11 mouse cellular contexts compared by ENCODE assay signal in genomic region chr5:29893829-29894228, GRCm38 (mm10).
A peak's percentile ranks its signal among the peaks of the same experiment; 100 is the strongest.
DNase-seq lines count a peak whose midpoint lies in the region; ATAC-seq and TF ChIP-seq lines count a peak whose summit lies in the region.
"Had no signal": no experiment of that assay in that cellular context is flagged by ENCODE, and none has a peak within 500 bp of the region (broad histone marks: within the 10 kb centered on the region; RNA-seq: fewer than 3 reads in every experiment).

No protein-coding gene starts in this region.

- H3K36me3 ChIP-seq in kidney, adult 2 months (ENCODE audit: control insufficient read depth, insufficient read depth, low read length): no peaks in the 10 kb centered on the region
- H3K36me3 ChIP-seq in hindbrain, embryonic 11.5 days (ENCODE audit: control insufficient read depth, insufficient read depth, low read length): no peaks in the 10 kb centered on the region
- H3K36me3 ChIP-seq: forebrain, embryonic 12.5 days; neural tube, embryonic 13.5 days had no signal

- H3K4me3 ChIP-seq in kidney, adult 2 months (ENCODE audit: insufficient read depth, low read depth, low read length): no peak overlapping the region
- H3K4me3 ChIP-seq in layer of hippocampus, adult 2 months: no peak overlapping the region
- no peak overlapping the region for H3K4me3 ChIP-seq in hindbrain, embryonic 11.5 days (ENCODE audit: low read depth, low read length)
- H3K4me3 ChIP-seq: forebrain, embryonic 12.5 days; neural tube, embryonic 13.5 days had no signal

- no peak overlapping the region for H3K9ac ChIP-seq in hindbrain, embryonic 11.5 days (ENCODE audit: low read depth, low read length)
- H3K9ac ChIP-seq: forebrain, embryonic 12.5 days; hindbrain, embryonic 14.5 days; neural tube, embryonic 13.5 days had no signal

- H3K27me3 ChIP-seq in kidney, adult 2 months (replicated peaks; ENCODE audit: control insufficient read depth, insufficient read depth, low read length): no peaks in the 10 kb centered on the region; the same call in 1 of the 2 replicates
- H3K27me3 ChIP-seq in hindbrain, embryonic 11.5 days (ENCODE audit: control insufficient read depth, insufficient read depth, low read length): no peaks in the 10 kb centered on the region
- H3K27me3 ChIP-seq: forebrain, embryonic 12.5 days; neural tube, embryonic 13.5 days had no signal

- peak; percentile 64 for ATAC-seq in inflammation-experienced regulatory T-cells, adult 6 months
- peak; percentile 93 for ATAC-seq in megakaryocyte-erythroid progenitor cell, adult 5-6 weeks (replicated peaks; ENCODE audit: low FRiP score, low TSS enrichment, poor library complexity, severe bottlenecking)
- no peak for ATAC-seq in hindbrain, embryonic 11.5 days (ENCODE audit: low FRiP score)

- no peak for TF ChIP-seq CTCF in kidney, adult 2 months (conservative IDR thresholded peaks at IDR 0.05; ENCODE audit: insufficient read depth, insufficient read length, low read depth, low read length)
- TF ChIP-seq CTCF in layer of hippocampus, adult 2 months (conservative IDR thresholded peaks at IDR 0.05): no peak

- no peaks in the 10 kb centered on the region for H3K9me3 ChIP-seq in hindbrain, embryonic 11.5 days (ENCODE audit: control insufficient read depth, low read length)
- H3K9me3 ChIP-seq: forebrain, embryonic 12.5 days; neural tube, embryonic 13.5 days had no signal

- peak; percentile 19 for DNase-seq in kidney, adult 2 months
- DNase-seq in kidney, adult 18-20 months: no peak
- DNase-seq in c-Kit-positive CD71-positive TER-119-negative erythroid progenitor cells, embryonic 14.5 days (ENCODE audit: low read depth): peak; percentile 55
- no peak for DNase-seq in layer of hippocampus, adult 2 months (ENCODE audit: low spot score in 2 of 2)
- no peak for DNase-seq in hindbrain, embryonic 11.5 days (ENCODE audit: low spot score)
- DNase-seq: cerebellum, adult 9-11 months had no signal

- H3K4me2 ChIP-seq in hindbrain, embryonic 11.5 days (replicated peaks; ENCODE audit: low read depth, low read length): no peak overlapping the region
- H3K4me2 ChIP-seq: forebrain, embryonic 12.5 days; hindbrain, embryonic 14.5 days; neural tube, embryonic 13.5 days had no signal

- WGBS in kidney, adult 2 months: 41% methylated on average over 5 of the region's 5 CpGs
- WGBS in hindbrain, embryonic 11.5 days: 59% methylated on average over 5 of the region's 5 CpGs

- TF ChIP-seq POLR2A in kidney, adult 2 months (IDR thresholded peaks at IDR 0.05; ENCODE audit: low read depth, low read length): no peak

- no peak overlapping the region for H3K27ac ChIP-seq in kidney, adult 2 months (ENCODE audit: insufficient read depth, low read depth, low read length)
- no peak overlapping the region for H3K27ac ChIP-seq in layer of hippocampus, adult 2 months
- H3K27ac ChIP-seq in hindbrain, embryonic 11.5 days (ENCODE audit: low read depth, low read length): no peak overlapping the region
- H3K27ac ChIP-seq: forebrain, embryonic 12.5 days; hindbrain, embryonic 14.5 days; neural tube, embryonic 13.5 days had no signal

- H3K4me1 ChIP-seq in kidney, adult 2 months (ENCODE audit: control insufficient read depth, insufficient read depth, low read length): peaks cover 5% of the 10 kb centered on the region; the same call in 1 of the 2 replicates
- H3K4me1 ChIP-seq in hindbrain, embryonic 11.5 days (replicated peaks; ENCODE audit: control insufficient read depth, insufficient read depth, low read length): no peaks in the 10 kb centered on the region; the same call in 1 of the 2 replicates

Comparison
In these comparisons a context has a peak if more than half of its experiments do, and no peak if none do; other contexts are left out.
1. DNase-seq: peak in kidney, adult 2 months (single experiment) and c-Kit-positive CD71-positive TER-119-negative erythroid progenitor cells, embryonic 14.5 days (single experiment); none in kidney, adult 18-20 months (single experiment), layer of hippocampus, adult 2 months (0 of 2) and hindbrain, embryonic 11.5 days (single experiment).